Mouse (Mus musculus): ENCODE data around the gene Khk.

GRCm38 (mm10) chr5:30969440-30969839 lies 48.2 kb downstream of the Khk start:
- TF ChIP-seq CTCF (conservative IDR thresholded peaks at IDR 0.05; ENCODE audit: low read length) = no peak
- TF ChIP-seq NANOG (IDR thresholded peaks at IDR 0.05; ENCODE audit: borderline replicate concordance, low read length) = no peak

All from E14TG2a.4 (cell line).